Mouse (Mus musculus) forebrain, embryonic 10.5 days (tissue): ENCODE data around the gene Dennd6b. TPM values are rescaled to one million over a fixed set of nuclear protein-coding genes. Genes with fewer than 3 reads are reported as not detected.

Source experiments
- DNase-seq: peaks from one replicate; pipeline ENCODE4 v3.0.0-alpha.2; 2017; ENCODE audit warnings: low spot score; ENCODE audit errors: extremely low spot score
- H3K27ac ChIP-seq: fragments of 300-500 bp; sonication (generic); 2 replicates; pipeline ENCODE4 v1.5.1; 2016; ENCODE audit warnings: mild to moderate bottlenecking
- H3K27me3 ChIP-seq: fragments of 300-500 bp; sonication (generic); 2 replicates; pipeline ENCODE4 v1.6.1; 2016; ENCODE audit warnings: mild to moderate bottlenecking; ENCODE audit not compliant: poor library complexity, severe bottlenecking
- H3K36me3 ChIP-seq: fragments of 300-500 bp; sonication (generic); replicated peaks from 2 replicates; pipeline ENCODE4 v1.6.1; 2016; ENCODE audit warnings: mild to moderate bottlenecking, moderate library complexity
- H3K4me1 ChIP-seq: fragments of 300-500 bp; sonication (generic); 2 replicates; pipeline ENCODE4 v1.6.1; 2016
- H3K4me3 ChIP-seq: fragments of 300-500 bp; sonication (generic); 2 replicates; pipeline ENCODE4 v1.5.1; 2016; ENCODE audit warnings: mild to moderate bottlenecking, moderate library complexity
- H3K9me3 ChIP-seq: fragments of 300-500 bp; sonication (generic); 2 replicates; pipeline ENCODE4 v1.6.1; 2016; ENCODE audit warnings: mild to moderate bottlenecking, moderate library complexity
- WGBS: fragments of 180-500 bp; shearing (Covaris S2); methylation state at CpG from one replicate; pipeline ENCODE4 v1.1.7; 2016; 5-methylcytosine and 5-hydroxymethylcytosine counted together
- polyA plus RNA-seq: library from polyadenylated mRNA; unstranded; fragments of >200 nt; fragmentation: Nextera tagmentation; extraction: Ambion mirVana; gene quantifications from 2 replicates; pipeline ENCODE4 v1.2.1, GENCODE M21; 2016

Gene Dennd6b
- polyA plus RNA-seq, 1 experiment from 2014 or later, result 26.4 TPM

DNA sequence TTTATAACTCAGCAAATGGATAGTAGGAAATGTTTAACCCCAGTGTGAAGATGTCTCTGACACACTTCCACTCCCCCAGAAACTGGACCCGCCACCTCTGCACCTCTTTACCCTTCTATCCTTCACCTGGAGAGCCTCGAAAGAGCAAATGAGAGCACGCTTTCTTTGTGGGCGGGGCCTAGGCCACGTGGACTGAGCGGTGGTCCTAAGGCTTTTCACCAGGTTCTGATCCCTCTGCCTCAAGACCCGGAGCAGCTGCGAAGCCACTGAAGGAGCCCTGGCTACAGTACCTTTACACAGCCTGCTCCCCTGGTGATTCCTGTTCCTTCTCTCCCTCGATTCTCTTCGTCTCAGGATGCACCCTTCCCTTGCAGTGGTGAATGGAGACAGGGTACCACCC is 48.8 kb downstream of the Dennd6b start:
- H3K27me3 ChIP-seq, result peaks cover 50% of the 10 kb centered on the region
- peak overlapping the region; percentile 84 for H3K4me3 ChIP-seq
- no peaks in the 10 kb centered on the region for H3K9me3 ChIP-seq
- H3K27ac ChIP-seq, result 0 out of 2 replicates have a peak overlapping the region, but pooled peaks have one; percentile 30
- 25% methylated on average over 10 of the region's 10 CpGs for WGBS
- H3K4me1 ChIP-seq, result peaks cover 68% of the 10 kb centered on the region
- H3K36me3 ChIP-seq, result peaks cover 38% of the 10 kb centered on the region
- no peak for DNase-seq

- H3K4me3 ChIP-seq, result peak overlapping the region; percentile 84
- WGBS, result 13% methylated on average over 16 of the region's 16 CpGs
- peaks cover 42% of the 10 kb centered on the region for H3K36me3 ChIP-seq
- DNase-seq, result no peak
- peaks cover 54% of the 10 kb centered on the region for H3K27me3 ChIP-seq
- peak overlapping the region; percentile 75 for H3K27ac ChIP-seq
- no peaks in the 10 kb centered on the region for H3K9me3 ChIP-seq
- peaks cover 68% of the 10 kb centered on the region for H3K4me1 ChIP-seq
Measured at GRCm38 (mm10) chr15:89147024-89147423, 49.3 kb downstream of the Dennd6b start.

GRCm38 (mm10) chr15:89146537-89146936 is 49.8 kb downstream of the Dennd6b start:
- H3K4me3 ChIP-seq, result peak overlapping the region; percentile 84
- peaks cover 42% of the 10 kb centered on the region for H3K36me3 ChIP-seq
- DNase-seq, result peak; percentile 54
- peaks cover 59% of the 10 kb centered on the region for H3K27me3 ChIP-seq
- H3K4me1 ChIP-seq, result peaks cover 68% of the 10 kb centered on the region
- WGBS, result 2% methylated on average over 27 of the region's 27 CpGs
- no peaks in the 10 kb centered on the region for H3K9me3 ChIP-seq
- H3K27ac ChIP-seq, result peak overlapping the region; percentile 75

- H3K9me3 ChIP-seq, result no peaks in the 10 kb centered on the region
- H3K27ac ChIP-seq, result no peak overlapping the region
- peaks cover 71% of the 10 kb centered on the region for H3K4me1 ChIP-seq
- no peak for DNase-seq
- peaks cover 65% of the 10 kb centered on the region for H3K27me3 ChIP-seq
- WGBS, result 76% methylated on average over 24 of the region's 24 CpGs
- H3K36me3 ChIP-seq, result peaks cover 42% of the 10 kb centered on the region
- peak overlapping the region; percentile 84; the same call in 1 of the 2 replicates for H3K4me3 ChIP-seq
Measured at GRCm38 (mm10) chr15:89145813-89146350, 50.4 kb downstream of the Dennd6b start.

DNA sequence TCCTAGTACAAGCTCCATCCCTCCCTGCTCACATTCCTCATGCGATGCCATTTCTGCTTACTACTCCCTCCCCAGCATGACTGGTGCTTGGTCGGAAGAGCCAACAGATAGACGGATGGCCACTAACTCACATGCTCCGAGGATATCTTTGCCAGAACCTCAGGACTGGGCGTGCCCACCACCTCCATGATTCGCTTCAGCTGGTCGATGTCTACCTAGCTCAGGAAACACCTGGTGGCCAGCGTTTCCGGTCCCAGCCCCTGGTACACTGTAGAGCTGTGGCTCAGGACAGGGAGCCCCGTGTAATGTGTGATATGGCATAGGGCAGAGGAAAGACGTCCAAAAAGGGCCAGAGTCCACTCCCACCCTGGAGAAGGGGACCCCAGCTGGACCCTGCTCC is 51.3 kb downstream of the Dennd6b start:
- Histone ChIP-seq H3K27ac (no peak overlapping the region), H3K9me3 (no peaks in the 10 kb centered on the region), H3K36me3 (peaks cover 42% of the 10 kb centered on the region), H3K4me3 (no peak overlapping the region), H3K4me1 (peaks cover 71% of the 10 kb centered on the region), H3K27me3 (peaks cover 74% of the 10 kb centered on the region)
- WGBS, result 93% methylated on average over 11 of the region's 11 CpGs
- no peak for DNase-seq

DNA sequence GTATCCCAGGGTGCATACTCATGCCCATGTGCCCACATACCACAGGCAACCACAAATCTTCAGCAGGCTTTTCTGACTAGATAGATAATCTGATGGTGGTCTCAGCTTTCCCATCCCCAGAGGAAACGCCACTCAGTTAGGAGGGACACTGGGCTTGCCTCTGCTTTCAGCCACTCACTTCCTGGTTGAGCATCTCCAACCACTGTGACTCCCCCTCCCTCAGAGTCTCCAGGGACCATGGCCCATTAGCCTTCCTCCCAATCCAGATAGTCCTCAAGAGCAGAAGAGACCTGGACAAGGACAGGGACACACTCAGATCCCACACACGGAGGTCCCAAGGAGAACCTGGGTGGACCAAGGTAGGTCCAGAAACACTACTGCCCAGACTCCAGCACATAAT is 53.2 kb downstream of the Dennd6b start:
- no peak overlapping the region for H3K4me3 ChIP-seq
- peaks cover 43% of the 10 kb centered on the region for H3K36me3 ChIP-seq
- no peaks in the 10 kb centered on the region for H3K9me3 ChIP-seq
- no peak overlapping the region for H3K27ac ChIP-seq
- no peak for DNase-seq
- WGBS, result 74% methylated on average over 2 of the region's 2 CpGs
- peaks cover 78% of the 10 kb centered on the region for H3K27me3 ChIP-seq
- H3K4me1 ChIP-seq, result peaks cover 70% of the 10 kb centered on the region

GRCm38 (mm10) chr15:89141905-89142304 is 54.4 kb downstream of the Dennd6b start:
- peak overlapping the region; percentile 93; the same call in 1 of the 2 replicates for H3K27ac ChIP-seq
- H3K4me1 ChIP-seq, result peaks cover 68% of the 10 kb centered on the region
- 66% methylated on average over 4 of the region's 4 CpGs for WGBS
- DNase-seq, result no peak
- peaks cover 46% of the 10 kb centered on the region for H3K36me3 ChIP-seq
- H3K4me3 ChIP-seq, result 0 out of 2 replicates have a peak overlapping the region, but pooled peaks have one; percentile 82
- H3K27me3 ChIP-seq, result peaks cover 66% of the 10 kb centered on the region
- H3K9me3 ChIP-seq, result no peaks in the 10 kb centered on the region

- peaks cover 61% of the 10 kb centered on the region for H3K27me3 ChIP-seq
- H3K36me3 ChIP-seq, result peaks cover 49% of the 10 kb centered on the region
- 15% methylated on average over 5 of the region's 5 CpGs for WGBS
- H3K9me3 ChIP-seq, result no peaks in the 10 kb centered on the region
- DNase-seq, result no peak
- H3K27ac ChIP-seq, result peak overlapping the region; percentile 93
- peak overlapping the region; percentile 82 for H3K4me3 ChIP-seq
- peaks cover 64% of the 10 kb centered on the region for H3K4me1 ChIP-seq
Measured at GRCm38 (mm10) chr15:89141443-89141842, 54.9 kb downstream of the Dennd6b start.

- peak within 1 kb of the TSS; percentile 82 for H3K4me3 ChIP-seq
- peak within 1 kb of the TSS; percentile 93 for H3K27ac ChIP-seq
- peaks cover 57% of the 10 kb centered on the region for H3K4me1 ChIP-seq
- under 1% methylated on average over 21 of the region's 21 CpGs for WGBS
- DNase-seq, result peak; percentile 78
- H3K9me3 ChIP-seq, result no peaks in the 10 kb centered on the region
- H3K27me3 ChIP-seq, result peaks cover 54% of the 10 kb centered on the region
- peaks cover 52% of the 10 kb centered on the region for H3K36me3 ChIP-seq
Measured at GRCm38 (mm10) chr15:89140659-89141252, 55.5 kb downstream of the Dennd6b start, which contains the start of gene Mapk12. Gene Mapk12, minus strand, starts transcription at chr15:89140703.

DNA sequence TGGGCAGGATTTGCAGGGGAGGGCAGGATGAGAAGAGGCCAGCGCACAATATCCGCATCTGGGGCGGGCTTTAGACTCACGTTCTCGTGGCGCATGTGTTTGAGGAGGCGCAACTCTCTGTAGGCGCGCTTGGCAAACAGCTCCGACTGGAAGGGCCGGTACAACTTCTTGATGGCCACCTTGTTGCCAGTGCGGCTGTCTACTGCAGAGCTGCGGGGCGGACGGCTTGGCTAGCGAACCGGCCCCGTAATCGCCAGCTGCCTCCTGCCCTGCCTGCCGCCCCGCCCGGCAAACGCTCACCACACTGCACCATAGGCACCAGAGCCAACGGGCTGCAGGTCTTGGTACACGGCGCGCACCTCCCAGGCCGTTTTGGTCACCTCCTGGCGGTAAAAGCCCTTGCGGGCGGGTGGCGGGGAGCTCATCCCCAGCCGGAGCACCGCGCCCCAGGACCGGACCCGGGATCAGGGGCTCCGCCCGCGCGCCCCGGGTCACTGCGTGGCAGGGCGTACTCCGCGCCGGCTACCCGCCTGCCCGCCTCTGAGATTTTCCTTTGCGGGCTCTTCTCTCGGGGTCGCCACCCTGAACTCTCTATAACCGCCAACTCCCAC is 56.1 kb downstream of the Dennd6b start:
- Histone ChIP-seq H3K9me3 (no peaks in the 10 kb centered on the region), H3K4me3 (peak overlapping the region; percentile 82), H3K36me3 (peaks cover 52% of the 10 kb centered on the region), H3K27ac (peak overlapping the region; percentile 93), H3K4me1 (peaks cover 53% of the 10 kb centered on the region), H3K27me3 (peaks cover 48% of the 10 kb centered on the region)
- under 1% methylated on average over 53 of the region's 53 CpGs for WGBS
- peak; percentile 47 for DNase-seq

- peak overlapping the region; percentile 3; the same call in 1 of the 2 replicates for H3K4me3 ChIP-seq
- peaks cover 53% of the 10 kb centered on the region for H3K4me1 ChIP-seq
- no peaks in the 10 kb centered on the region for H3K9me3 ChIP-seq
- no peak overlapping the region for H3K27ac ChIP-seq
- 94% methylated on average over 6 of the region's 6 CpGs for WGBS
- H3K27me3 ChIP-seq, result peaks cover 41% of the 10 kb centered on the region
- no peak for DNase-seq
- H3K36me3 ChIP-seq, result peaks cover 44% of the 10 kb centered on the region
Measured at GRCm38 (mm10) chr15:89138531-89138930, 57.8 kb downstream of the Dennd6b start.

DNA sequence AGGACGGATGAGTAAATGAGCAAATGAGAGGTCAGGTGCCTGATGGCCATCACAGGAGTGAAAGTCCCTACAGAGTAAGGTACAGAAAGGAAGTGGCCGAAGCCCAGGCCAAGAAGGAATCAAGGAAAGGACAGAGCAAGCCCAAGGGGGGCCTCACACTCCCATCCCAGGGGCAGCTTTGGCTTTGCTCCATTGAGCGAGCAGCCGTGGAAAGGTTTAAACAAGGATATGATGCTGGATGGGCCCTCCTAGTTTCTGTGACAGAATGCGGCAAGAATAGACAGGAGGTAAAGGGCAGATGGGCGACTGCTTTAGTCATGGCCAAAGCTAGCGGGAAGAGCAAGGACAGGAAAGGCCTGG is 58.3 kb downstream of the Dennd6b start:
- Histone ChIP-seq H3K36me3 (peaks cover 42% of the 10 kb centered on the region), H3K27ac (no peak overlapping the region), H3K4me1 (peaks cover 53% of the 10 kb centered on the region), H3K27me3 (peaks cover 41% of the 10 kb centered on the region), H3K9me3 (no peaks in the 10 kb centered on the region), H3K4me3 (0 out of 2 replicates have a peak overlapping the region, but pooled peaks have one; percentile 3)
- WGBS, result 90% methylated on average over 7 of the region's 7 CpGs
- no peak for DNase-seq
